1 mouse cellular context compared by ENCODE assay signal in genomic region chr16:31424416-31425187, GRCm38 (mm10).
TF ChIP-seq lines count a peak whose summit lies in the region.

No protein-coding gene starts in this region.

TF ChIP-seq in CH12.LX, 34 proteins besides CTCF, POLR2A, EP300 and RAD21 (continued from another document):
- TF ChIP-seq CHD2 (IDR thresholded peaks at IDR 0.05; ENCODE audit: low read length) (no peak), MAZ (IDR thresholded peaks at IDR 0.05; ENCODE audit: low read depth, low read length) (0 out of 2 replicates have a peak, but pooled peaks have one; percentile 17), RCOR1 (conservative IDR thresholded peaks at IDR 0.05; ENCODE audit: low read depth, low read length) (0 out of 2 replicates have a peak, but pooled peaks have one; percentile 42), HCFC1 (IDR thresholded peaks at IDR 0.05; ENCODE audit: low read depth, low read length) (no peak), MXI1 (IDR thresholded peaks at IDR 0.05; ENCODE audit: low read depth, low read length) (no peak), NELFE (IDR thresholded peaks at IDR 0.05; ENCODE audit: low read depth, low read length) (no peak), MEF2A (IDR thresholded peaks at IDR 0.05; ENCODE audit: borderline replicate concordance, low read depth, low read length) (no peak), ELF1 (IDR thresholded peaks at IDR 0.05; ENCODE audit: low read depth, low read length) (no peak), MAX (IDR thresholded peaks at IDR 0.05; ENCODE audit: low read length) (no peak), ETS1 (conservative IDR thresholded peaks at IDR 0.05; ENCODE audit: low read depth, low read length) (peak; percentile 57), ZMIZ1 (IDR thresholded peaks at IDR 0.05; ENCODE audit: low read depth, low read length) (no peak), JUND (conservative IDR thresholded peaks at IDR 0.05; ENCODE audit: low read depth, low read length) (no peak), NRF1 (IDR thresholded peaks at IDR 0.05; ENCODE audit: low read depth, low read length) (no peak), PAX5 (IDR thresholded peaks at IDR 0.05; ENCODE audit: low read length) (no peak), ZKSCAN1 (IDR thresholded peaks at IDR 0.05; ENCODE audit: borderline replicate concordance, low read depth, low read length) (no peak), TBP (conservative IDR thresholded peaks at IDR 0.05; ENCODE audit: low read depth, low read length) (no peak), CHD1 (IDR thresholded peaks at IDR 0.05; ENCODE audit: low read depth, low read length) (0 out of 2 replicates have a peak, but pooled peaks have one; percentile 70), BHLHE40 (IDR thresholded peaks at IDR 0.05; ENCODE audit: low read depth, low read length) (no peak; the same call in 1 of the 2 replicates), ZC3H11A (IDR thresholded peaks at IDR 0.05; ENCODE audit: low read depth, low read length) (no peak), ZNF384 (IDR thresholded peaks at IDR 0.05; ENCODE audit: low read depth, low read length) (no peak), JUN (IDR thresholded peaks at IDR 0.05; ENCODE audit: insufficient read depth, low read depth, low read length) (no peak), SIN3A (IDR thresholded peaks at IDR 0.05; ENCODE audit: low read length) (no peak), MYC (IDR thresholded peaks at IDR 0.05; ENCODE audit: low read depth, low read length) (no peak), IRF4 (IDR thresholded peaks at IDR 0.05; ENCODE audit: low read depth, low read length) (no peak), UBTF (IDR thresholded peaks at IDR 0.05; ENCODE audit: low read depth, low read length) (no peak), KAT2A (IDR thresholded peaks at IDR 0.05; ENCODE audit: insufficient replicate concordance, low read length) (no peak), TCF12 (IDR thresholded peaks at IDR 0.05; ENCODE audit: low read depth, low read length) (no peak; the same call in 1 of the 2 replicates), USF2 (conservative IDR thresholded peaks at IDR 0.05; ENCODE audit: low read depth, low read length) (no peak)
TF ChIP-seq in CH12.LX: peak in this region for 4.
